Mouse (Mus musculus) kidney, postnatal 14 days (tissue): ENCODE data around the gene Ednrb.
"Not testable (repeated sequence)": the region's sequence is repeated elsewhere in the genome, so short reads cannot be mapped to it uniquely, and the experiment has no call there.

Source experiments
- DNase-seq: peaks from one replicate; pipeline ENCODE4 v3.0.0; 2022; ENCODE audit warnings: mixed read lengths

The Ednrb gene

GRCm38 (mm10) chr14:103816637-103817308 lies 27.4 kb downstream of the Ednrb start:
- peak; percentile 77 for DNase-seq

- peak; percentile 81 for DNase-seq
Measured at GRCm38 (mm10) chr14:103815542-103815941, 28.7 kb downstream of the Ednrb start.

GRCm38 (mm10) chr14:103814015-103814691 lies 30.0 kb downstream of the Ednrb start:
- DNase-seq = no peak

GRCm38 (mm10) chr14:103813246-103813645 lies 31.0 kb downstream of the Ednrb start:
- peak; percentile 44 for DNase-seq

- DNase-seq = no peak
Measured at GRCm38 (mm10) chr14:103811291-103811690, 32.9 kb downstream of the Ednrb start.

- DNase-seq = no peak
Measured at GRCm38 (mm10) chr14:103803907-103804659, 40.1 kb downstream of the Ednrb start.

GRCm38 (mm10) chr14:103797123-103797522 lies 47.1 kb downstream of the Ednrb start:
- no peak for DNase-seq

- DNase-seq = no peak
Measured at GRCm38 (mm10) chr14:103795591-103795990, 48.6 kb downstream of the Ednrb start.

- no peak for DNase-seq
Measured at GRCm38 (mm10) chr14:103793409-103793808, 50.8 kb downstream of the Ednrb start.

- no peak for DNase-seq
Measured at GRCm38 (mm10) chr14:103792726-103793125, 51.5 kb downstream of the Ednrb start.

GRCm38 (mm10) chr14:103787547-103787946 lies 56.7 kb downstream of the Ednrb start:
- no peak for DNase-seq

GRCm38 (mm10) chr14:103785096-103785965 lies 58.9 kb downstream of the Ednrb start:
- DNase-seq = peak; percentile 30

- DNase-seq = not testable (repeated sequence)
Measured at GRCm38 (mm10) chr14:103780336-103780735, 63.9 kb downstream of the Ednrb start.

GRCm38 (mm10) chr14:103779276-103779675 lies 64.9 kb downstream of the Ednrb start:
- DNase-seq = no peak

GRCm38 (mm10) chr14:103778533-103779151 lies 65.6 kb downstream of the Ednrb start:
- peak; percentile 29 for DNase-seq

GRCm38 (mm10) chr14:103778009-103778431 lies 66.2 kb downstream of the Ednrb start:
- peak; percentile 19 for DNase-seq

- no peak for DNase-seq
Measured at GRCm38 (mm10) chr14:103777386-103777785, 66.8 kb downstream of the Ednrb start.

- no peak for DNase-seq
Measured at GRCm38 (mm10) chr14:103769319-103770245, 74.6 kb downstream of the Ednrb start.

GRCm38 (mm10) chr14:103767488-103767887 lies 76.7 kb downstream of the Ednrb start:
- DNase-seq = no peak
